Mouse (Mus musculus): ENCODE measurements around the gene Col13a1.

Gene Col13a1

GRCm38 (mm10) chr10:61978866-61979340 lies at the start of gene Col13a1:
Col13a1 (minus strand) TSS chr10:61979108.
- no peak for DNase-seq (ENCODE audit: low read depth, low spot score)

GRCm38 (mm10) chr10:62027699-62028098 lies 48.8 kb upstream of the Col13a1 start:
- DNase-seq (ENCODE audit: low read depth, low spot score): no peak

GRCm38 (mm10) chr10:62023821-62024551 lies 45.1 kb upstream of the Col13a1 start:
- no peak for DNase-seq (ENCODE audit: low read depth, low spot score)

GRCm38 (mm10) chr10:62020068-62020620 lies 41.2 kb upstream of the Col13a1 start:
- DNase-seq (ENCODE audit: low read depth, low spot score): no peak

- no peak for DNase-seq (ENCODE audit: low read depth, low spot score)
Observed at GRCm38 (mm10) chr10:62019386-62020067, 40.6 kb upstream of the Col13a1 start.

GRCm38 (mm10) chr10:62016947-62017346 lies 38.0 kb upstream of the Col13a1 start:
- no peak for DNase-seq (ENCODE audit: low read depth, low spot score)

GRCm38 (mm10) chr10:62013190-62013589 lies 34.3 kb upstream of the Col13a1 start:
- DNase-seq (ENCODE audit: low read depth, low spot score): no peak

GRCm38 (mm10) chr10:62012371-62012770 lies 33.5 kb upstream of the Col13a1 start:
- no peak for DNase-seq (ENCODE audit: low read depth, low spot score)

GRCm38 (mm10) chr10:62009981-62010500 lies 31.1 kb upstream of the Col13a1 start:
- DNase-seq (ENCODE audit: low read depth, low spot score): no peak

- DNase-seq (ENCODE audit: low read depth, low spot score): no peak
Observed at GRCm38 (mm10) chr10:62007958-62008357, 29.1 kb upstream of the Col13a1 start.

- DNase-seq (ENCODE audit: low read depth, low spot score): no peak
Observed at GRCm38 (mm10) chr10:62006371-62006770, 27.5 kb upstream of the Col13a1 start.

- no peak for DNase-seq (ENCODE audit: low read depth, low spot score)
Observed at GRCm38 (mm10) chr10:62000216-62000615, 21.3 kb upstream of the Col13a1 start.

GRCm38 (mm10) chr10:61999766-62000165 lies 20.9 kb upstream of the Col13a1 start:
- DNase-seq (ENCODE audit: low read depth, low spot score): no peak

- no peak for DNase-seq (ENCODE audit: low read depth, low spot score)
Observed at GRCm38 (mm10) chr10:61991481-61992424, 12.8 kb upstream of the Col13a1 start.

- DNase-seq (ENCODE audit: low read depth, low spot score): peak; percentile 55
Observed at GRCm38 (mm10) chr10:61980424-61980823, 1.5 kb upstream of the Col13a1 start.

- DNase-seq (ENCODE audit: low read depth, low spot score): no peak
Observed at GRCm38 (mm10) chr10:61978112-61978865, 619 bp downstream of the Col13a1 start.

- DNase-seq (ENCODE audit: low read depth, low spot score): no peak
Observed at GRCm38 (mm10) chr10:61977392-61978096, 1.4 kb downstream of the Col13a1 start.

- DNase-seq (ENCODE audit: low read depth, low spot score): no peak
Observed at GRCm38 (mm10) chr10:61976987-61977386, 1.9 kb downstream of the Col13a1 start.

- DNase-seq (ENCODE audit: low read depth, low spot score): no peak
Observed at GRCm38 (mm10) chr10:61974581-61974980, 4.3 kb downstream of the Col13a1 start.

GRCm38 (mm10) chr10:61972041-61972440 lies 6.9 kb downstream of the Col13a1 start:
- DNase-seq (ENCODE audit: low read depth, low spot score): no peak
